Mouse (Mus musculus) liver, embryonic 11.5 days (tissue): ENCODE results near the gene Slc35e3. TPM values are rescaled to one million over a fixed set of nuclear protein-coding genes. Genes with fewer than 3 reads are reported as not detected.

Source experiments
- ATAC-seq: fragments of 200-750 bp; cut with Nextera tagmentation; replicated peaks from 2 replicates; pipeline ENCODE4 v1.8.0; 2017; ENCODE audit warnings: moderate number of reproducible peaks, mild to moderate bottlenecking, moderate TSS enrichment, moderate library complexity; ENCODE audit not compliant: low FRiP score
- DNase-seq: peaks from one replicate; pipeline ENCODE4 v3.0.0-alpha.2; 2017; ENCODE audit warnings: low spot score
- H3K27ac ChIP-seq: fragments of 300-500 bp; sonication (generic); 2 replicates; pipeline ENCODE4 v1.5.1; 2014; ENCODE audit warnings: mild to moderate bottlenecking, low read depth, low read length, control low read depth
- H3K27me3 ChIP-seq: fragments of 300-500 bp; sonication (generic); replicated peaks from 2 replicates; pipeline ENCODE4 v1.6.1; 2014; ENCODE audit warnings: low read length, mixed read lengths; ENCODE audit not compliant: control insufficient read depth, insufficient read depth
- H3K36me3 ChIP-seq: fragments of 300-500 bp; sonication (generic); 2 replicates; pipeline ENCODE4 v1.6.1; 2014; ENCODE audit warnings: mild to moderate bottlenecking, low read length, moderate library complexity, mixed read lengths; ENCODE audit not compliant: control insufficient read depth, insufficient read depth
- H3K4me1 ChIP-seq: fragments of 300-500 bp; sonication (generic); replicated peaks from 2 replicates; pipeline ENCODE4 v1.6.1; 2014; ENCODE audit warnings: low read length, mixed read lengths; ENCODE audit not compliant: control insufficient read depth, insufficient read depth
- H3K4me2 ChIP-seq: fragments of 300-500 bp; sonication (generic); 2 replicates; pipeline ENCODE4 v1.6.1; 2014; ENCODE audit warnings: mild to moderate bottlenecking, control low read depth, moderate library complexity
- H3K4me3 ChIP-seq: fragments of 300-500 bp; sonication (generic); 2 replicates; pipeline ENCODE4 v1.5.1; 2014; ENCODE audit warnings: low read depth, low read length, control low read depth
- H3K9ac ChIP-seq: fragments of 300-500 bp; sonication (generic); 2 replicates; pipeline ENCODE4 v1.6.1; 2014; ENCODE audit warnings: low read depth, low read length, control low read depth
- H3K9me3 ChIP-seq: fragments of 300-500 bp; sonication (generic); 2 replicates; pipeline ENCODE4 v1.6.1; 2016; ENCODE audit warnings: low read length, inconsistent platforms, mixed read lengths; ENCODE audit not compliant: control insufficient read depth
- WGBS: fragments of 180-500 bp; shearing (Covaris S2); extraction: QIAGEN DNeasy Blood & Tissue Kit; methylation state at CpG from one replicate; pipeline ENCODE4 v1.1.7; 2014; 5-methylcytosine and 5-hydroxymethylcytosine counted together
- polyA plus RNA-seq: library from polyadenylated mRNA; unstranded; fragments of >200 nt; fragmentation: Nextera tagmentation; extraction: Ambion mirVana; gene quantifications from 2 replicates; pipeline ENCODE4 v1.2.1, GENCODE M21; 2014

Slc35e3 gene
- polyA plus RNA-seq, result 7.1 and 7.2 TPM in 2 replicates

GRCm38 (mm10) chr10:117746297-117746883 is at the start of gene Slc35e3:
TSS of gene Slc35e3 (minus strand) at chr10:117746365.
- 11% methylated on average over 46 of the region's 46 CpGs for WGBS
- H3K9me3 ChIP-seq, result no peaks in the 10 kb centered on the region

GRCm38 (mm10) chr10:117795206-117795605 is 49.0 kb upstream of the Slc35e3 start:
- Histone ChIP-seq H3K27me3 (no peaks in the 10 kb centered on the region), H3K4me3 (no peak overlapping the region), H3K9me3 (no peaks in the 10 kb centered on the region), H3K4me2 (no peak overlapping the region), H3K27ac (no peak overlapping the region), H3K9ac (no peak overlapping the region), H3K4me1 (peaks cover 9% of the 10 kb centered on the region), H3K36me3 (0 out of 2 replicates have a peak, but pooled peaks cover 2% of the 10 kb centered on the region)
- 73% methylated on average over 4 of the region's 4 CpGs for WGBS
- no peak for ATAC-seq
- no peak for DNase-seq

More at GRCm38 (mm10) chr10:117746297-117746883, at the start of gene Slc35e3:
- H3K4me2 ChIP-seq, result peak within 1 kb of the TSS; percentile 91
- H3K27me3 ChIP-seq, result no peaks in the 10 kb centered on the region
- H3K9ac ChIP-seq, result peak within 1 kb of the TSS; percentile 58
- ATAC-seq, result peak; percentile 97
- H3K36me3 ChIP-seq, result peaks cover 22% of the 10 kb centered on the region
- 0 out of 2 replicates have a peak, but pooled peaks cover 4% of the 10 kb centered on the region for H3K4me1 ChIP-seq
- peak within 1 kb of the TSS; percentile 55 for H3K4me3 ChIP-seq
- DNase-seq, result peak; percentile 92
- 0 out of 2 replicates have a peak within 1 kb of the TSS, but pooled peaks have one; percentile 21 for H3K27ac ChIP-seq

GRCm38 (mm10) chr10:117793436-117794030 is 47.4 kb upstream of the Slc35e3 start:
- Histone ChIP-seq H3K27ac (peak overlapping the region; percentile 82; the same call in 1 of the 2 replicates), H3K36me3 (peaks cover 4% of the 10 kb centered on the region; the same call in 1 of the 2 replicates), H3K27me3 (no peaks in the 10 kb centered on the region), H3K4me2 (peak overlapping the region; percentile 70), H3K9ac (peak overlapping the region; percentile 88; the same call in 1 of the 2 replicates), H3K4me1 (peaks cover 9% of the 10 kb centered on the region), H3K9me3 (no peaks in the 10 kb centered on the region), H3K4me3 (peak overlapping the region; percentile 87)
- 62% methylated on average over 11 of the region's 11 CpGs for WGBS
- ATAC-seq, result no peak
- no peak for DNase-seq

GRCm38 (mm10) chr10:117792141-117793091 is 46.3 kb upstream of the Slc35e3 start, which contains the start of gene Nup107:
TSS of gene Nup107 (minus strand) at chr10:117792705.
- Histone ChIP-seq H3K27ac (peak within 1 kb of the TSS; percentile 82), H3K4me3 (peak within 1 kb of the TSS; percentile 87), H3K4me1 (peaks cover 9% of the 10 kb centered on the region), H3K9ac (peak within 1 kb of the TSS; percentile 88), H3K9me3 (no peaks in the 10 kb centered on the region), H3K36me3 (peaks cover 9% of the 10 kb centered on the region), H3K4me2 (peak within 1 kb of the TSS; percentile 78), H3K27me3 (no peaks in the 10 kb centered on the region)
- DNase-seq, result peak; percentile 100
- peak; percentile 98 for ATAC-seq
- under 1% methylated on average over 75 of the region's 75 CpGs for WGBS

GRCm38 (mm10) chr10:117791171-117791470 is 45.0 kb upstream of the Slc35e3 start:
- Histone ChIP-seq H3K27ac (no peak overlapping the region), H3K4me3 (peak overlapping the region; percentile 87), H3K36me3 (peaks cover 17% of the 10 kb centered on the region), H3K9me3 (no peaks in the 10 kb centered on the region), H3K4me1 (peaks cover 9% of the 10 kb centered on the region), H3K27me3 (no peaks in the 10 kb centered on the region), H3K4me2 (peak overlapping the region; percentile 78), H3K9ac (peak overlapping the region; percentile 88)
- DNase-seq (no peak), ATAC-seq (no peak)
- WGBS, result 90% methylated on average over 2 of the region's 2 CpGs

- no peaks in the 10 kb centered on the region for H3K27me3 ChIP-seq
- ATAC-seq, result no peak
- H3K27ac ChIP-seq, result no peak overlapping the region
- H3K36me3 ChIP-seq, result peaks cover 17% of the 10 kb centered on the region
- WGBS, result 94% methylated on average over 17 of the region's 17 CpGs
- no peak for DNase-seq
- H3K4me2 ChIP-seq, result peak overlapping the region; percentile 78; the same call in 1 of the 2 replicates
- H3K9me3 ChIP-seq, result no peaks in the 10 kb centered on the region
- peak overlapping the region; percentile 87 for H3K4me3 ChIP-seq
- H3K4me1 ChIP-seq, result peaks cover 9% of the 10 kb centered on the region
- no peak overlapping the region for H3K9ac ChIP-seq
Observed at GRCm38 (mm10) chr10:117790421-117791170, 44.4 kb upstream of the Slc35e3 start.

GRCm38 (mm10) chr10:117790011-117790410 is 43.8 kb upstream of the Slc35e3 start:
- no peak overlapping the region for H3K27ac ChIP-seq
- no peaks in the 10 kb centered on the region for H3K27me3 ChIP-seq
- no peaks in the 10 kb centered on the region for H3K9me3 ChIP-seq
- peaks cover 9% of the 10 kb centered on the region for H3K4me1 ChIP-seq
- 87% methylated on average over 1 of the region's 1 CpGs for WGBS
- DNase-seq (no peak), ATAC-seq (no peak)
- no peak overlapping the region for H3K4me3 ChIP-seq
- peaks cover 17% of the 10 kb centered on the region for H3K36me3 ChIP-seq
- no peak overlapping the region; the same call in 1 of the 2 replicates for H3K4me2 ChIP-seq
- H3K9ac ChIP-seq, result no peak overlapping the region

- Histone ChIP-seq H3K27me3 (no peaks in the 10 kb centered on the region), H3K4me3 (no peak overlapping the region), H3K4me1 (no peaks in the 10 kb centered on the region), H3K27ac (no peak overlapping the region), H3K4me2 (no peak overlapping the region), H3K36me3 (peaks cover 42% of the 10 kb centered on the region), H3K9ac (no peak overlapping the region), H3K9me3 (no peaks in the 10 kb centered on the region)
- WGBS, result 79% methylated on average over 7 of the region's 7 CpGs
- ATAC-seq (no peak), DNase-seq (no peak)
Observed at GRCm38 (mm10) chr10:117784646-117785045, 38.5 kb upstream of the Slc35e3 start.
